Mouse (Mus musculus): ENCODE measurements around the gene Arrb1.

Gene Arrb1

GRCm38 (mm10) chr7:99580247-99580646 lies 45.0 kb downstream of the Arrb1 start:
- WGBS: 58% methylated on average over 6 of the region's 6 CpGs

DNA sequence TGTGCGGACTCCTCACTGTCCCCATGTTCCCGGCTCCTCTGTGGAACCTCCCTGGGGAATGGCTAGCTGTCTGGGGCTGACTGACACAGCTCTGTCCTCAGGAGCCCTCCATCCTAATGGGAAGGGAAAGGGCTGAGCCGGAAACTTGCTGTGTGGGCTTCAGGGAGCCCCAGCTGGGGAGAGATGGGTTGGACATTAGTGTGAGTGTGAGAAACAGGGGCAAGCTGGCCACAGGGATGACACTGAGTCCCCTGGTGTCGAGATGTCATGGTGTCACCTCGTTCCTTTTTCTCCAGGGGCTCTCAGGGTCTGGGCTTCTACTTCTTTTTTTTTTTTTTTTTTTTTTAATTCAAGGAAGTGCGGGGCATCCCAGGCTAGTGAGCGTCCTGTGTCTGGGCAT lies 47.0 kb downstream of the Arrb1 start:
- 79% methylated on average over 7 of the region's 7 CpGs for WGBS

GRCm38 (mm10) chr7:99582867-99583266 lies 47.6 kb downstream of the Arrb1 start:
- WGBS: 89% methylated on average over 4 of the region's 4 CpGs

GRCm38 (mm10) chr7:99583625-99584024 lies 48.4 kb downstream of the Arrb1 start:
- WGBS: 88% methylated on average over 5 of the region's 5 CpGs

DNA sequence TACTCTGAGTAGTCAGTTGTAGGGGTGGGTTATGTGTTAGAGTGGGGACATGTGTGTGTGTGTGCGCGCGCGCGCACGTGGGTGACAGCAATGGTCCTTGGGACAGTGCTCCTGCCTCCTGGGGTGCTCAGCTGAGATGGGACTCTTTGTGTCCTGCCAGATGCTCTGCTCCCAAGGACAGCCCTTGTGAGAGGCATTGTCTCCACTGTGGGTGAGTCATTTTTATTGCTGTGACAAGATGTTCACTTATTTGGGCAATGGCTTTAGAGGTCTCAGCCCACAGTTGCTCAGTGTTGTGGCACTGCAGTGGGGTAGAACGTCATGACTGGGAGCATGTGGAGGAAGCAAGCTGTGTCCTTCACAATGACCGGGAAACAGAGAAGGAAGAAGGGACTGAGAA lies 50.7 kb downstream of the Arrb1 start:
- WGBS: 59% methylated on average over 8 of the region's 8 CpGs

GRCm38 (mm10) chr7:99590064-99590463 lies 54.8 kb downstream of the Arrb1 start:
- WGBS: 6% methylated on average over 3 of the region's 3 CpGs

GRCm38 (mm10) chr7:99590646-99591045 lies 55.4 kb downstream of the Arrb1 start:
- WGBS: 82% methylated on average over 5 of the region's 5 CpGs

- 95% methylated on average over 3 of the region's 3 CpGs for WGBS
Observed at GRCm38 (mm10) chr7:99592669-99593068, 57.4 kb downstream of the Arrb1 start.

- 81% methylated on average over 15 of the region's 15 CpGs for WGBS
Observed at GRCm38 (mm10) chr7:99593868-99594803, 58.9 kb downstream of the Arrb1 start.

- WGBS: 73% methylated on average over 4 of the region's 4 CpGs
Observed at GRCm38 (mm10) chr7:99598722-99599121, 63.5 kb downstream of the Arrb1 start.

- WGBS: 73% methylated on average over 8 of the region's 8 CpGs
Observed at GRCm38 (mm10) chr7:99603875-99604662, 68.8 kb downstream of the Arrb1 start.

- WGBS: 83% methylated on average over 2 of the region's 2 CpGs
Observed at GRCm38 (mm10) chr7:99605058-99605457, 69.8 kb downstream of the Arrb1 start.

DNA sequence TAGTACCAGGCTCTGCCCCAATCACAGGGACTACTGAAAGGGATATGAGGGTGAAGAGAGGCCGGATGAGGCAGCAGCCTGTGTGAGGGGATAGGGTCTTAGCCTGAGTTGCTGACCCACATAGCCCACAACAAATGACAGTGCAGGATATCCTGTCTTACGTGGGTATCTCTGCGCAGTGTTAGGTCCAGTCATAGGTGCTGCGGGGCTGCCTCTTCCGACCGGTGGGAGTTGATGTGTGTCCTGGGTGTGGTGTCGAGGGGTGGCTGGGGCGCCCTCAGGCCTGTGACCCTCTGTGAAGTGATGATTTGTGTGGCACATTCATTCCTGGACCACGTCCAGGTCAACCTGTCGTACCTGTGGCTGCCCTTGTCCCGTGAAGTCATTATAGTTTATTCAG lies 71.0 kb downstream of the Arrb1 start:
- WGBS: 81% methylated on average over 11 of the region's 11 CpGs

- 64% methylated on average over 3 of the region's 3 CpGs for WGBS
Observed at GRCm38 (mm10) chr7:99606766-99607165, 71.5 kb downstream of the Arrb1 start.

- WGBS: 78% methylated on average over 2 of the region's 2 CpGs
Observed at GRCm38 (mm10) chr7:99607632-99608031, 72.4 kb downstream of the Arrb1 start.

DNA sequence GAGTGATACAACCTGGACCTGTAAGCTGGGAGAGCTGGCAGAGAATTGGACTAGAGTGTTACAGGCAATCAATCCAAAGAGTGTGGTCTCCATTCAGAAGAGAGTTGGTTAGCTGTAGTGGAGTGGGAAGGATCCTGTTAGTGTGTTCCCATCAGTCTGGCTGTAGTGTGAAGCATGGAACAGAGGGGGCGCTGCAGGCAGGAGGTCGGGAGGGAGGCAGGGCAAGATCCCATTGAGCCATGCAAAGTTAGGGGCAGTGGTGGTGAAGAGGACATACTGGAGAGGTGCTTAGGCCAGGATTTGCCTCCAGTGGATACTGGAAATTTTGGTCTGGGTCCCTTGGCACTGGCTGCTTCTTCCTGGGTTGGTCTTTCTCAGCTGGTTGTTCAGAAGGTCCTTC lies 83.0 kb downstream of the Arrb1 start:
- WGBS: 82% methylated on average over 2 of the region's 2 CpGs

- WGBS: 4% methylated on average over 3 of the region's 3 CpGs
Observed at GRCm38 (mm10) chr7:99618860-99619259, 83.6 kb downstream of the Arrb1 start.

DNA sequence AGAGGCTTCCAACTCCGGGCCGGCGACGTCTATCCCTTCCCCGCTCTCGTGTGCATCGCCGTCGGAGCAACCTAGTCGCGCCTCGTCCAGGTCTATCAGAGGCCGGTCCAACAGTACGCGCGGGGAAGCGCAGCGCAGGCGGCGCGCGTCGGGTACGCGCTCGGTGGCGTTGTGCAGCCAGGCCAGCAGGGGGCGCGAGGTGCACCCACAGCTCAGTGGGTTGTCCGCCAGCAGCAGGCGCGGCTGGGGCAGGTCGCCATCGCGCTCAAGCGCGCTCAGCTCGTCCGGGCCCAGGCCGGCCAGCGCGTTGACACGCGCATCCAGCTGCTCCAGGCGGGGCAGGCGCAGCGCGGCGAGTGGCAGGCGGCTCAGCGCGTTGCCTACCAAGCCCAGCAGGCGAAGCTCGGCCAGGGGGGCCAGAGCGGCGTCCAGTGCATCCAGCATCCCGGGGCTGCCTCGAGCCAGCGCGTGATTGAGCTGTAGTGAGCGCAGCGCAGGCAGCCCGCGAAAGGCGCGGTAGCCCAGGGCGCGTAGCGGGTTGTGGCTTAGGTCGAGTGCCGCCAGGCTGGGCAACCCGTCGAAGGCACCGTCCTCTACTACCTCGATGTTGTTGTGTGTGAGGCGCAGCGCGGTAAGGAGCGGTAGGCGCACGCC lies 90.6 kb downstream of the Arrb1 start:
- under 1% methylated on average over 81 of the region's 81 CpGs for WGBS

- under 1% methylated on average over 79 of the region's 83 CpGs for WGBS
Observed at GRCm38 (mm10) chr7:99626376-99627270, 91.4 kb downstream of the Arrb1 start, which contains the start of gene Tpbgl. Tpbgl (minus strand) TSS chr7:99627103.

- 49% methylated on average over 7 of the region's 7 CpGs for WGBS
Observed at GRCm38 (mm10) chr7:99627366-99627765, 92.1 kb downstream of the Arrb1 start.

DNA sequence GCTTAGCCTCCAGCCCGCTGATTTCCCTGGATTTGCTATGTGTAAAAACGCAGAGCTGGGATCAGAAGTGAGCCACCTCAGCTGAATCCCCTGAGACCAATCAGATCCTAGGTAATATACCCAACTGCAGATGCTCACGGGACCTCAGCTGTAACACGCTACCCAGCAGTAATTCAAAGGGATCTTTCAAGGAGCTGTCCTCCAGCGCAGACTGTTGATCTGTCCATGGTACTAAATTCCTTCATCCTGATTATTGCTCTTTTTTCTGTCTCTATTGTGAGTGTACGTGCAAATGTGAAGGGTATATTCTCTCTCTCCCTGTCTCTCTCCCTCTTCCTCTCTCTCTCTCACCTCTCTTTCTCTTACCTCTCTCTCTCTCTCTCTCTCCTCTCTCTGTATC lies 97.0 kb downstream of the Arrb1 start:
- WGBS: 61% methylated on average over 6 of the region's 6 CpGs
